Mouse (Mus musculus) liver, embryonic 13.5 days (tissue): ENCODE results near the gene Ddx3x. TPM values are rescaled to one million over a fixed set of nuclear protein-coding genes. Genes with fewer than 3 reads are reported as not detected.
A peak's percentile ranks its signal among the peaks of the same experiment; 100 is the strongest.
"Not testable (repeated sequence)": the region's sequence is repeated elsewhere in the genome, so short reads cannot be mapped to it uniquely, and the experiment has no call there.

ENCODE experiments used
- ATAC-seq: fragments of 200-750 bp; cut with Nextera tagmentation; 2 replicates; pipeline ENCODE4 v1.8.0; 2017; ENCODE audit warnings: low read depth, mild to moderate bottlenecking, moderate number of reproducible peaks, moderate library complexity
- DNase-seq: peaks from one replicate; pipeline ENCODE4 v3.0.0; 2022
- H3K27ac ChIP-seq: fragments of 300-500 bp; sonication (generic); 2 replicates; pipeline ENCODE4 v1.5.1; 2015; ENCODE audit warnings: moderate library complexity, mild to moderate bottlenecking, inconsistent platforms
- H3K27me3 ChIP-seq: fragments of 300-500 bp; sonication (generic); 2 replicates; pipeline ENCODE4 v1.6.1; 2015; ENCODE audit warnings: mild to moderate bottlenecking, inconsistent platforms
- H3K36me3 ChIP-seq: fragments of 300-500 bp; sonication (generic); 2 replicates; pipeline ENCODE4 v1.6.1; 2015; ENCODE audit warnings: mild to moderate bottlenecking, inconsistent platforms
- H3K4me1 ChIP-seq: fragments of 300-500 bp; sonication (generic); replicated peaks from 2 replicates; pipeline ENCODE4 v1.6.1; 2015; ENCODE audit warnings: inconsistent platforms
- H3K4me2 ChIP-seq: fragments of 300-500 bp; sonication (generic); 2 replicates; pipeline ENCODE4 v1.6.1; 2015; ENCODE audit warnings: inconsistent platforms, mild to moderate bottlenecking, moderate library complexity
- H3K4me3 ChIP-seq: fragments of 300-500 bp; sonication (generic); replicated peaks from 2 replicates; pipeline ENCODE4 v1.5.1; 2015; ENCODE audit warnings: mild to moderate bottlenecking, inconsistent platforms
- H3K9ac ChIP-seq: fragments of 300-500 bp; sonication (generic); 2 replicates; pipeline ENCODE4 v1.6.1; 2015; ENCODE audit warnings: mild to moderate bottlenecking, inconsistent platforms
- H3K9me3 ChIP-seq: fragments of 300-500 bp; sonication (generic); replicated peaks from 2 replicates; pipeline ENCODE4 v1.6.1; 2016; ENCODE audit warnings: inconsistent platforms
- WGBS: fragments of 180-500 bp; shearing (Covaris S2); methylation state at CpG from one replicate; pipeline ENCODE4 v1.1.7; 2015; ENCODE audit not compliant: insufficient replicate concordance; 5-methylcytosine and 5-hydroxymethylcytosine counted together
- polyA plus RNA-seq: library from polyadenylated mRNA; unstranded; fragments of >200 nt; fragmentation: Nextera tagmentation; extraction: Ambion mirVana; gene quantifications from 2 replicates; pipeline ENCODE4 v1.2.1, GENCODE M21; 2015

The Ddx3x gene
- polyA plus RNA-seq, 1 experiment from 2014 or later = 66.1 TPM

GRCm38 (mm10) chrX:13282089-13282850 is 1.5 kb downstream of the Ddx3x start:
- 12% methylated on average over 16 of the region's 16 CpGs for WGBS
- Histone ChIP-seq H3K36me3 (peaks cover 24% of the 10 kb centered on the region), H3K4me2 (peak overlapping the region; percentile 78), H3K4me3 (peak overlapping the region; percentile 89), H3K4me1 (peaks cover 26% of the 10 kb centered on the region), H3K27me3 (no peaks in the 10 kb centered on the region), H3K9ac (peak overlapping the region; percentile 96), H3K27ac (peak overlapping the region; percentile 93; the same call in 1 of the 2 replicates), H3K9me3 (no peaks in the 10 kb centered on the region)
- DNase-seq (no peak), ATAC-seq (no peak)

GRCm38 (mm10) chrX:13285772-13286171 is 5.0 kb downstream of the Ddx3x start:
- Histone ChIP-seq H3K27ac (no peak overlapping the region), H3K4me3 (no peak overlapping the region), H3K4me2 (no peak overlapping the region), H3K9me3 (no peaks in the 10 kb centered on the region), H3K4me1 (peaks cover 22% of the 10 kb centered on the region), H3K36me3 (peaks cover 55% of the 10 kb centered on the region), H3K27me3 (no peaks in the 10 kb centered on the region), H3K9ac (no peak overlapping the region)
- WGBS = 55% methylated on average over 4 of the region's 4 CpGs
- ATAC-seq = no peak
- DNase-seq = no peak

- ATAC-seq (no peak), DNase-seq (no peak)
- Histone ChIP-seq H3K9ac (no peak overlapping the region), H3K4me2 (no peak overlapping the region), H3K36me3 (peaks cover 27% of the 10 kb centered on the region), H3K27ac (no peak overlapping the region), H3K4me1 (no peaks in the 10 kb centered on the region), H3K9me3 (no peaks in the 10 kb centered on the region), H3K27me3 (no peaks in the 10 kb centered on the region), H3K4me3 (no peak overlapping the region)
- WGBS = 45% methylated on average over 6 of the region's 6 CpGs
Observed at GRCm38 (mm10) chrX:13294505-13295228, 13.9 kb downstream of the Ddx3x start.

- DNase-seq (no peak), ATAC-seq (no peak)
Observed at GRCm38 (mm10) chrX:13295229-13295571, 14.4 kb downstream of the Ddx3x start.

GRCm38 (mm10) chrX:13296241-13296640 is 15.5 kb downstream of the Ddx3x start:
- not testable (repeated sequence) for H3K27me3 ChIP-seq, H3K9ac ChIP-seq, ATAC-seq, H3K4me1 ChIP-seq, H3K9me3 ChIP-seq, H3K27ac ChIP-seq, DNase-seq, H3K4me2 ChIP-seq, H3K4me3 ChIP-seq
- peaks cover 12% of the 10 kb centered on the region for H3K36me3 ChIP-seq
- WGBS = 40% methylated on average over 4 of the region's 4 CpGs

More at GRCm38 (mm10) chrX:13295229-13295571, 14.4 kb downstream of the Ddx3x start:
- H3K36me3 ChIP-seq = peaks cover 22% of the 10 kb centered on the region
- H3K9ac ChIP-seq = no peak overlapping the region
- H3K27ac ChIP-seq = no peak overlapping the region
- H3K9me3 ChIP-seq = no peaks in the 10 kb centered on the region
- no peaks in the 10 kb centered on the region for H3K27me3 ChIP-seq
- H3K4me3 ChIP-seq = no peak overlapping the region
- H3K4me2 ChIP-seq = no peak overlapping the region
- H3K4me1 ChIP-seq = no peaks in the 10 kb centered on the region

GRCm38 (mm10) chrX:13306190-13306589 is 25.4 kb downstream of the Ddx3x start:
- Histone ChIP-seq H3K4me1 (no peaks in the 10 kb centered on the region), H3K4me2 (no peak overlapping the region), H3K27ac (no peak overlapping the region), H3K9me3 (no peaks in the 10 kb centered on the region), H3K9ac (no peak overlapping the region), H3K36me3 (no peaks in the 10 kb centered on the region), H3K27me3 (no peaks in the 10 kb centered on the region), H3K4me3 (no peak overlapping the region)
- DNase-seq (no peak), ATAC-seq (no peak)
- 58% methylated on average over 3 of the region's 3 CpGs for WGBS

- H3K27ac ChIP-seq = no peak overlapping the region
- no peak for DNase-seq
- 20% methylated on average over 4 of the region's 4 CpGs for WGBS
- H3K4me3 ChIP-seq = no peak overlapping the region
- no peaks in the 10 kb centered on the region for H3K4me1 ChIP-seq
- H3K4me2 ChIP-seq = no peak overlapping the region
- H3K36me3 ChIP-seq = no peaks in the 10 kb centered on the region
- no peaks in the 10 kb centered on the region for H3K9me3 ChIP-seq
- ATAC-seq = no peak
- H3K9ac ChIP-seq = no peak overlapping the region
- H3K27me3 ChIP-seq = no peaks in the 10 kb centered on the region
Observed at GRCm38 (mm10) chrX:13311396-13311795, 30.6 kb downstream of the Ddx3x start.

GRCm38 (mm10) chrX:13329611-13330010 is 48.8 kb downstream of the Ddx3x start:
- DNase-seq (no peak), ATAC-seq (no peak)
- WGBS = 62% methylated on average over 7 of the region's 7 CpGs
- H3K4me2 ChIP-seq = no peak overlapping the region
- no peaks in the 10 kb centered on the region for H3K36me3 ChIP-seq
- H3K4me3 ChIP-seq = no peak overlapping the region
- H3K9me3 ChIP-seq = no peaks in the 10 kb centered on the region
- H3K9ac ChIP-seq = no peak overlapping the region
- H3K4me1 ChIP-seq = no peaks in the 10 kb centered on the region
- no peaks in the 10 kb centered on the region for H3K27me3 ChIP-seq
- H3K27ac ChIP-seq = no peak overlapping the region

Other genes starting within 250 kb of the Ddx3x start
- 10.4 and 13.2 TPM in 2 replicates for gene Usp9x, start 209.5 kb upstream of the Ddx3x start, polyA plus RNA-seq
- 0.02 TPM in 1 of 2 replicates, not detected in the other for gene Nyx, start 185.1 kb downstream of the Ddx3x start, polyA plus RNA-seq